Mouse (Mus musculus) bone marrow macrophage, adult 2 months (primary cell): ENCODE results near the gene Coasy.

Source experiments
- CTCF ChIP-seq: IDR thresholded peaks from 2 replicates; pipeline ENCODE4 v1.5.1; 2012; ENCODE audit warnings: low read depth, mild to moderate bottlenecking, low read length, moderate library complexity
- POLR2A ChIP-seq: IDR thresholded peaks from 2 replicates; pipeline ENCODE4 v1.6.1; 2012; ENCODE audit warnings: mild to moderate bottlenecking, low read depth, low read length, borderline replicate concordance

GRCm38 (mm10) chr11:101131701-101132100, 49.3 kb downstream of the Coasy start:
- peak; percentile 24 for TF ChIP-seq CTCF
- no peak for TF ChIP-seq POLR2A
